Mouse (Mus musculus) bone marrow macrophage, adult 2 months (primary cell): ENCODE measurements around the gene Prss43. TPM values are rescaled to one million over a fixed set of nuclear protein-coding genes. Genes with fewer than 3 reads are reported as not detected.
"Not testable (repeated sequence)": the region's sequence is repeated elsewhere in the genome, so short reads cannot be mapped to it uniquely, and the experiment has no call there.

ENCODE experiments used
- H3K27ac ChIP-seq: 2 replicates; pipeline ENCODE4 v1.5.1; 2012; ENCODE audit warnings: low read depth, low read length; ENCODE audit not compliant: insufficient read depth
- H3K4me1 ChIP-seq: 2 replicates; pipeline ENCODE4 v1.6.1; 2012; ENCODE audit warnings: low read length; ENCODE audit not compliant: control insufficient read depth, insufficient read depth
- H3K4me3 ChIP-seq: 2 replicates; pipeline ENCODE4 v1.5.1; 2012; ENCODE audit warnings: mild to moderate bottlenecking, low read length, moderate library complexity; ENCODE audit not compliant: insufficient read depth
- CTCF ChIP-seq: IDR thresholded peaks from 2 replicates; pipeline ENCODE4 v1.5.1; 2012; ENCODE audit warnings: low read depth, mild to moderate bottlenecking, low read length, moderate library complexity
- POLR2A ChIP-seq: IDR thresholded peaks from 2 replicates; pipeline ENCODE4 v1.6.1; 2012; ENCODE audit warnings: mild to moderate bottlenecking, low read depth, low read length, borderline replicate concordance
- polyA plus RNA-seq: library from polyadenylated mRNA; stranded (reverse); fragments of >200 nt; gene quantifications from 2 replicates; pipeline ENCODE4 v1.2.4, GENCODE M21; 2012; ENCODE audit not compliant: missing spikeins, insufficient read depth, insufficient read length

Gene Prss43
- polyA plus RNA-seq, 1 experiment = not detected

GRCm38 (mm10) chr9:110797866-110798265, 28.6 kb upstream of the Prss43 start, which contains the start of gene Prss42:
Gene Prss42, plus strand, starts transcription at chr9:110798166.
- TF ChIP-seq CTCF (no peak), POLR2A (no peak)
- no peak within 1 kb of the TSS for H3K4me3 ChIP-seq
- peaks cover 3% of the 10 kb centered on the region for H3K4me1 ChIP-seq

GRCm38 (mm10) chr9:110800834-110801479, 25.5 kb upstream of the Prss43 start:
- Histone ChIP-seq H3K4me3 (no peak overlapping the region), H3K4me1 (peaks cover 9% of the 10 kb centered on the region), H3K27ac (no peak overlapping the region)
- no peak for TF ChIP-seq POLR2A
- no peak for TF ChIP-seq CTCF

More at GRCm38 (mm10) chr9:110797866-110798265, 28.6 kb upstream of the Prss43 start, which contains the start of gene Prss42:
- H3K27ac ChIP-seq = no peak within 1 kb of the TSS

DNA sequence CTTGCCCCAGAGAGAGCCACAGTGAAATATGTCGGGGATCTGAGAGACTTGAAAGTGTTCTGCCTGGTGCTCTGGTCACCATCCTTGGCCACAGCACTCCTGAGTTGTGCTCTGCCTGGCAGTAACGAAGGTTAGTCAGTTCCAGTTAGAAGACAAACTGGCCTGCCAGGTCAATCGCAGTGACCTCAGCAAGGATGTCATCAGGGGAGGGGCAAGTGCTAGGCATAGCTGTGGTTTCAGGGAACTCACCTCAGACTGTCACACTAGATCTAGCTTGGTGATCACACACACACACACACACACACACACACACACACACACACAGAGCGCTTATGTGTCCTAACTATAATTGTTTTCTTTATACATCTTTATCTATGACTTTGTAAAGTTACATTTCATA, 23.2 kb upstream of the Prss43 start:
- TF ChIP-seq CTCF = no peak
- no peak for TF ChIP-seq POLR2A
- H3K4me1 ChIP-seq = peaks cover 9% of the 10 kb centered on the region
- H3K4me3 ChIP-seq = no peak overlapping the region
- no peak overlapping the region for H3K27ac ChIP-seq

DNA sequence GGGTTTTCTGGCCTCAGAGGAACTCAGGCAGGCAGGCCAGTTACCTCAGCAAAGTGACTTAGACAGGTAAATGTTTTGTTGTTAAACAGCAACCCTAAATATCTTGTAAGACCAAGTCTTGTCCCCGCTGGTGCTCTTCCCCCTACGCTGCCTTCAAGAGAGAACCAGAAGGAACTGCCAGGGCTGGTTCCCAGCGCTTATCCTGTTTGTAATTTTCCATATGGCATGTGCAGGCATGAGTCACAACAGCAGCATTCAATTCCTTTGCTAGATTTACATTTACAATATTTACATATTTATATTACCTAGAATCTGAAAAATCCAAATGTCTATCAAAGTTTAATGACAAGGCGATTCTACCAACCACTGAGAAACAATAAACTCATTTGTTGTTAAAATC, 16.4 kb upstream of the Prss43 start:
- Histone ChIP-seq H3K4me1 (0 out of 2 replicates have a peak, but pooled peaks cover 3% of the 10 kb centered on the region), H3K4me3 (no peak overlapping the region), H3K27ac (no peak overlapping the region)
- TF ChIP-seq CTCF = no peak
- no peak for TF ChIP-seq POLR2A

GRCm38 (mm10) chr9:110813789-110814188, 12.7 kb upstream of the Prss43 start, which contains the start of gene Prss44:
Gene Prss44, plus strand, starts transcription at chr9:110813994.
- Histone ChIP-seq H3K4me1 (0 out of 2 replicates have a peak, but pooled peaks cover 3% of the 10 kb centered on the region), H3K4me3 (no peak within 1 kb of the TSS), H3K27ac (no peak within 1 kb of the TSS)
- TF ChIP-seq CTCF = no peak
- no peak for TF ChIP-seq POLR2A

GRCm38 (mm10) chr9:110820546-110820945, 5.9 kb upstream of the Prss43 start:
- not testable (repeated sequence) for H3K4me1 ChIP-seq, H3K4me3 ChIP-seq, H3K27ac ChIP-seq

DNA sequence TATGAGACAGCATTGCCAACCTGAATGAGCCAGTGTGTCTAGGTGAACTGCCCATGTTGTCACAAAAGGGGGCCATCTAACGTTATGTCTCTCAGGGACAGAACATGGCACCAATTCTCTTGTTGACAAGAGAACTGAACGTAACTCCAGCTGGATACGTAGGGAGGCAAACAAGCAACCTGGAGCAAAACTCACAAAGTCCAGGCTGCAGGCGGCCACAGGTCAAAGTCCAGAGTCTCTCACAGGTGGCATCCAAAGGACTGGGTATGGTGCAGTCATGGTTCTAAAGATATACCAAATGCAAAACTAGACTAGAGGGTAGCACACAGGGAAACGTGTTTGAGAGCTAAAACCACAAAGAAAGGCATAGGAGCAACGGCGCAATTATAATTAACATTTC, 5.1 kb upstream of the Prss43 start:
- H3K4me3 ChIP-seq = no peak overlapping the region
- no peak overlapping the region for H3K27ac ChIP-seq
- TF ChIP-seq CTCF (no peak), POLR2A (no peak)
- H3K4me1 ChIP-seq = peaks cover 7% of the 10 kb centered on the region

DNA sequence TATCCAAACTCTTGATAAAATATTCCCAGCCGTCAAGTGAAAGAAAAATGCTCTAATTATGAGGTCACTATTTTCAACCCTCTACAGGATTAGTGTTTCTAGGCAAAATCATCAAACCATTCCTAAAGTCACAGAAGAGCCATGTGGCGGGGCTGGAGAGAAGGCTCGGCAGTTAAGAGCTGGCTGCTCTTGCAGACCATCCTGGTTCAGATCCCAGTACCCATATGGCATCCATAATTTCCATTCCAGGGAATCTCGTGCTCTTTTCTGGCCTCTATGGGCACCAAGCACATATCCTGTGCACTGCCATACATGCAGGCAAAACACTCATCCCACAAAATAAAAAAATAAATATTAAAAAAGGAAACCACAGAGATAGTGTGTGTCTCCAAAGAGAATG, 1.1 kb upstream of the Prss43 start:
- H3K4me3 ChIP-seq = no peak overlapping the region
- peak overlapping the region; percentile 69 for H3K27ac ChIP-seq
- TF ChIP-seq CTCF (no peak), POLR2A (no peak)
- H3K4me1 ChIP-seq = peaks cover 7% of the 10 kb centered on the region

GRCm38 (mm10) chr9:110825832-110826231, 658 bp upstream of the Prss43 start:
- Histone ChIP-seq H3K27ac (peak overlapping the region; percentile 69), H3K4me1 (peaks cover 7% of the 10 kb centered on the region)

GRCm38 (mm10) chr9:110833021-110833420, 6.5 kb downstream of the Prss43 start:
- TF ChIP-seq POLR2A (no peak), CTCF (no peak)
- Histone ChIP-seq H3K4me1 (peaks cover 2% of the 10 kb centered on the region; the same call in 1 of the 2 replicates), H3K4me3 (no peak overlapping the region), H3K27ac (no peak overlapping the region)

More at GRCm38 (mm10) chr9:110825832-110826231, 658 bp upstream of the Prss43 start:
- TF ChIP-seq POLR2A = no peak
- no peak for TF ChIP-seq CTCF
- peak overlapping the region; percentile 30; the same call in 1 of the 2 replicates for H3K4me3 ChIP-seq

DNA sequence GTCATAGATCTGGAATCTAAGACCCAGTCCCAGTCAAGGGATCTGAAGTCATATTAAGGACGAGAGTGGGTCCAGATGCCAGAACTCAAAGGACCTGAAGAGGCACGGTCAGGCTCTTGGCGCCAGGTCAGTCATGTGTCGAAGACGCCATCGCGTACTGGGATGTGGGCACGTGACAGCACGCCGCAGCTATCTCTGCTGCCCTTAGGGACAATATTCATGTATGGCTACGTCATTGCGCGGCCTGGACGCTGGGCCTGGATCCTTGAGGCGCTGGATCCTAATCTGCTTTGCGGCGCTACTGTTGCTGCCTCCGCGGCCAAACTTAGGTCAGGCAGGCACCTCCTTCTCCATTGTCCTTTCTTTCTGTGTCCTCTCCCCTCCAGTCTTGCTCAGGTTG, 7.9 kb downstream of the Prss43 start, which contains the start of gene Prss45:
Gene Prss45, plus strand, starts transcription at position 178 of the 400 bp plus-strand sequence.
- peaks cover 8% of the 10 kb centered on the region for H3K4me1 ChIP-seq
- no peak within 1 kb of the TSS for H3K4me3 ChIP-seq
- no peak for TF ChIP-seq CTCF
- TF ChIP-seq POLR2A = no peak
- no peak within 1 kb of the TSS for H3K27ac ChIP-seq
